Mouse (Mus musculus): ENCODE data around the gene Brca1. TPM values are rescaled to one million over a fixed set of nuclear protein-coding genes. Genes with fewer than 3 reads are reported as not detected.
A peak's percentile ranks its signal among the peaks of the same experiment; 100 is the strongest.
"Not testable (repeated sequence)": the region's sequence is repeated elsewhere in the genome, so short reads cannot be mapped to it uniquely, and the experiment has no call there.

The Brca1 gene
- total RNA-seq, 2 experiments from 2014 or later, result 0.31 to 0.51 TPM

GRCm38 (mm10) chr11:101472336-101472735, 79.4 kb downstream of the Brca1 start:
- DNase-seq, result no peak
- intact Hi-C loops (cut with DNase I), result no loop called here

GRCm38 (mm10) chr11:101471926-101472325, 79.8 kb downstream of the Brca1 start:
- no peak for DNase-seq
- intact Hi-C loops (cut with DNase I), result no loop called here

GRCm38 (mm10) chr11:101470206-101470605, 81.5 kb downstream of the Brca1 start:
- DNase-seq, result no peak
- intact Hi-C loops (cut with DNase I), result no loop called here

GRCm38 (mm10) chr11:101469155-101469554, 82.6 kb downstream of the Brca1 start:
- no peak for DNase-seq
- intact Hi-C loops (cut with DNase I), result loop anchor here (5.0 kb wide), 1 partner anchor 83 kb away; the partner anchor contains the start of genes Brca1 and Nbr1

GRCm38 (mm10) chr11:101468731-101469130, 83.0 kb downstream of the Brca1 start:
- intact Hi-C loops (cut with DNase I), result loop anchor here (5.0 kb wide), 1 partner anchor 84 kb away; the partner anchor contains the start of genes Brca1 and Nbr1
- peak in 1 of 2 experiments; percentile 18 for DNase-seq

GRCm38 (mm10) chr11:101468263-101468688, 83.5 kb downstream of the Brca1 start:
- intact Hi-C loops (cut with DNase I), result loop anchor here (5.0 kb wide), 1 partner anchor 84 kb away; the partner anchor contains the start of genes Brca1 and Nbr1
- peak in 1 of 2 experiments; percentile 30 for DNase-seq

- intact Hi-C loops (cut with DNase I), result loop anchor here (2.0 to 5.0 kb wide), 2 partner anchors 25 to 85 kb away; partner anchors contain the start of genes Brca1, Nbr1 and Rpl27
- peak; percentile 68 to 71 for DNase-seq
Observed at GRCm38 (mm10) chr11:101467477-101468262, 84.1 kb downstream of the Brca1 start.

- DNase-seq, result not testable (repeated sequence)
- intact Hi-C loops (cut with DNase I), result loop anchor here (2.0 to 5.0 kb wide), 2 partner anchors 24 to 86 kb away; partner anchors contain the start of genes Brca1, Nbr1 and Rpl27
Observed at GRCm38 (mm10) chr11:101466552-101466950, 85.2 kb downstream of the Brca1 start.

GRCm38 (mm10) chr11:101465869-101466551, 85.7 kb downstream of the Brca1 start, which contains the start of gene Vat1:
Gene Vat1 (minus strand): TSS chr11:101466230.
- intact Hi-C loops (cut with DNase I), result loop anchor here (2.0 to 5.0 kb wide), 2 partner anchors 23 to 86 kb away; partner anchors contain the start of genes Brca1, Nbr1 and Rpl27
- DNase-seq, result peak; percentile 73 to 82

- DNase-seq, result peak; percentile 66 to 79
- intact Hi-C loops (cut with DNase I), result loop anchor here (5.0 kb wide), 1 partner anchor 87 kb away; the partner anchor contains the start of genes Brca1 and Nbr1
Observed at GRCm38 (mm10) chr11:101465101-101465868, 86.5 kb downstream of the Brca1 start.

GRCm38 (mm10) chr11:101464211-101465100, 87.3 kb downstream of the Brca1 start, which contains the start of gene Rnd2:
Gene Rnd2 (plus strand): TSS chr11:101464999.
- no peak for DNase-seq
- intact Hi-C loops (cut with DNase I), result loop anchor here (5.0 kb wide), 1 partner anchor 88 kb away; the partner anchor contains the start of genes Brca1 and Nbr1

- intact Hi-C loops (cut with DNase I), result no loop called here
- DNase-seq, result no peak
Observed at GRCm38 (mm10) chr11:101462583-101463440, 88.9 kb downstream of the Brca1 start.

- intact Hi-C loops (cut with DNase I), result no loop called here
- DNase-seq, result no peak
Observed at GRCm38 (mm10) chr11:101462141-101462540, 89.6 kb downstream of the Brca1 start.

- no peak for DNase-seq
- intact Hi-C loops (cut with DNase I), result no loop called here
Observed at GRCm38 (mm10) chr11:101460321-101460720, 91.4 kb downstream of the Brca1 start.

- DNase-seq, result no peak
- intact Hi-C loops (cut with DNase I), result no loop called here
Observed at GRCm38 (mm10) chr11:101459716-101460115, 92.0 kb downstream of the Brca1 start.

GRCm38 (mm10) chr11:101458217-101458616, 93.5 kb downstream of the Brca1 start:
- DNase-seq, result no peak
- intact Hi-C loops (cut with DNase I), result no loop called here

GRCm38 (mm10) chr11:101457631-101458030, 94.1 kb downstream of the Brca1 start:
- DNase-seq, result no peak
- intact Hi-C loops (cut with DNase I), result no loop called here

- intact Hi-C loops (cut with DNase I), result no loop called here
- no peak for DNase-seq
Observed at GRCm38 (mm10) chr11:101455627-101456026, 96.1 kb downstream of the Brca1 start.

Data from heart, postnatal 36 days (tissue).